Mouse (Mus musculus): Measurements from ENCODE around the gene Usp12. TPM values are rescaled to one million over a fixed set of nuclear protein-coding genes. Genes with fewer than 3 reads are reported as not detected.

The Usp12 gene
- polyA plus RNA-seq, 1 experiment from 2014 or later, result 8.6 TPM

- Histone ChIP-seq H3K4me1 (ENCODE audit: control insufficient read depth in 2 of 2, insufficient read depth in 2 of 2, low read length in 2 of 2) (peaks cover 4 to 9% of the 10 kb centered on the region in 2 experiments; a peak in 3 of 4 replicates), H3K9me3 (ENCODE audit: control insufficient read depth, low read length) (no peaks in the 10 kb centered on the region), H3K36me3 (ENCODE audit: control insufficient read depth, insufficient read depth, low read length) (peaks cover 58% of the 10 kb centered on the region), H3K27ac (replicated peaks in 1 of 2; ENCODE audit: control insufficient read depth in 1 of 2, insufficient read depth in 1 of 2, low read depth in 2 of 2, low read length in 2 of 2) (no peak overlapping the region), H3K27me3 (ENCODE audit: control insufficient read depth, insufficient read depth, low read length) (no peaks in the 10 kb centered on the region), H3K4me3 (ENCODE audit: control insufficient read depth in 1 of 2, insufficient read depth in 1 of 2, low read depth in 1 of 2, low read length in 2 of 2) (no peak overlapping the region), H3K9ac (ENCODE audit: low read length) (no peak overlapping the region), H3K4me2 (ENCODE audit: low read length) (no peak overlapping the region)
- 64% methylated on average over 7 of the region's 7 CpGs for WGBS
- ATAC-seq (ENCODE audit: insufficient number of reproducible peaks, insufficient read depth, low FRiP score, low read depth), result no peak
These were observed 43.3 kb upstream of the Usp12 start for GRCm38 (mm10) chr5:146837967-146838720.

GRCm38 (mm10) chr5:146834959-146835358 is 40.2 kb upstream of the Usp12 start:
- H3K36me3 ChIP-seq (ENCODE audit: control insufficient read depth, insufficient read depth, low read length), result peaks cover 54% of the 10 kb centered on the region
- H3K27me3 ChIP-seq (ENCODE audit: control insufficient read depth, insufficient read depth, low read length), result no peaks in the 10 kb centered on the region
- no peak overlapping the region for H3K4me3 ChIP-seq (ENCODE audit: control insufficient read depth in 1 of 2, insufficient read depth in 1 of 2, low read depth in 1 of 2, low read length in 2 of 2)
- H3K9ac ChIP-seq (ENCODE audit: low read length), result no peak overlapping the region; the same call in 1 of the 2 replicates
- ATAC-seq (ENCODE audit: insufficient number of reproducible peaks, insufficient read depth, low FRiP score, low read depth), result no peak
- H3K27ac ChIP-seq (replicated peaks in 1 of 2; ENCODE audit: control insufficient read depth in 1 of 2, insufficient read depth in 1 of 2, low read depth in 2 of 2, low read length in 2 of 2), result no peak overlapping the region
- peaks cover 4 to 9% of the 10 kb centered on the region in 2 experiments; a peak in 3 of 4 replicates for H3K4me1 ChIP-seq (ENCODE audit: control insufficient read depth in 2 of 2, insufficient read depth in 2 of 2, low read length in 2 of 2)
- no peak overlapping the region for H3K4me2 ChIP-seq (ENCODE audit: low read length)
- no peaks in the 10 kb centered on the region for H3K9me3 ChIP-seq (ENCODE audit: control insufficient read depth, low read length)
- WGBS, result 81% methylated on average over 8 of the region's 8 CpGs

- H3K4me1 ChIP-seq (ENCODE audit: control insufficient read depth in 2 of 2, insufficient read depth in 2 of 2, low read length in 2 of 2), result peaks cover 4 to 9% of the 10 kb centered on the region in 2 experiments; a peak in 3 of 4 replicates
These were observed 38.9 kb upstream of the Usp12 start for GRCm38 (mm10) chr5:146833673-146834201.

GRCm38 (mm10) chr5:146832769-146833448 is 38.1 kb upstream of the Usp12 start, which contains the start of gene Rpl21:
Gene Rpl21, plus strand, starts transcription at chr5:146832890.
- no peaks in the 10 kb centered on the region for H3K9me3 ChIP-seq (ENCODE audit: control insufficient read depth, low read length)
- peak within 1 kb of the TSS; percentile 79 to 90 for H3K4me3 ChIP-seq (ENCODE audit: control insufficient read depth in 1 of 2, insufficient read depth in 1 of 2, low read depth in 1 of 2, low read length in 2 of 2)
- peak within 1 kb of the TSS; percentile 83 to 91 for H3K27ac ChIP-seq (replicated peaks in 1 of 2; ENCODE audit: control insufficient read depth in 1 of 2, insufficient read depth in 1 of 2, low read depth in 2 of 2, low read length in 2 of 2)
- WGBS, result under 1% methylated on average over 60 of the region's 60 CpGs
- H3K36me3 ChIP-seq (ENCODE audit: control insufficient read depth, insufficient read depth, low read length), result peaks cover 41% of the 10 kb centered on the region
- peak within 1 kb of the TSS; percentile 88 for H3K4me2 ChIP-seq (ENCODE audit: low read length)
- H3K4me1 ChIP-seq (ENCODE audit: control insufficient read depth in 2 of 2, insufficient read depth in 2 of 2, low read length in 2 of 2), result peaks cover 4 to 9% of the 10 kb centered on the region in 2 experiments; a peak in 3 of 4 replicates
- no peaks in the 10 kb centered on the region for H3K27me3 ChIP-seq (ENCODE audit: control insufficient read depth, insufficient read depth, low read length)
- ATAC-seq (ENCODE audit: insufficient number of reproducible peaks, insufficient read depth, low FRiP score, low read depth), result peak; percentile 99
- H3K9ac ChIP-seq (ENCODE audit: low read length), result peak within 1 kb of the TSS; percentile 92

More at GRCm38 (mm10) chr5:146833673-146834201, 38.9 kb upstream of the Usp12 start:
- Histone ChIP-seq H3K27me3 (ENCODE audit: control insufficient read depth, insufficient read depth, low read length) (no peaks in the 10 kb centered on the region), H3K9me3 (ENCODE audit: control insufficient read depth, low read length) (no peaks in the 10 kb centered on the region), H3K9ac (ENCODE audit: low read length) (peak overlapping the region; percentile 92), H3K4me2 (ENCODE audit: low read length) (peak overlapping the region; percentile 88), H3K27ac (replicated peaks in 1 of 2; ENCODE audit: control insufficient read depth in 1 of 2, insufficient read depth in 1 of 2, low read depth in 2 of 2, low read length in 2 of 2) (peak overlapping the region; percentile 83 to 91; a peak in 3 of 4 replicates), H3K4me3 (ENCODE audit: control insufficient read depth in 1 of 2, insufficient read depth in 1 of 2, low read depth in 1 of 2, low read length in 2 of 2) (peak overlapping the region; percentile 79 to 90), H3K36me3 (ENCODE audit: control insufficient read depth, insufficient read depth, low read length) (peaks cover 49% of the 10 kb centered on the region)
- WGBS, result 16% methylated on average over 8 of the region's 8 CpGs
- ATAC-seq (ENCODE audit: insufficient number of reproducible peaks, insufficient read depth, low FRiP score, low read depth), result no peak

- WGBS, result 45% methylated on average over 7 of the region's 7 CpGs
- Histone ChIP-seq H3K4me2 (ENCODE audit: low read length) (peak overlapping the region; percentile 88), H3K27ac (replicated peaks in 1 of 2; ENCODE audit: control insufficient read depth in 1 of 2, insufficient read depth in 1 of 2, low read depth in 2 of 2, low read length in 2 of 2) (peak overlapping the region; percentile 61 to 83), H3K9ac (ENCODE audit: low read length) (peak overlapping the region; percentile 92), H3K4me1 (ENCODE audit: control insufficient read depth in 2 of 2, insufficient read depth in 2 of 2, low read length in 2 of 2) (peaks cover 4 to 9% of the 10 kb centered on the region in 2 experiments; a peak in 3 of 4 replicates), H3K4me3 (ENCODE audit: control insufficient read depth in 1 of 2, insufficient read depth in 1 of 2, low read depth in 1 of 2, low read length in 2 of 2) (peak overlapping the region; percentile 79 to 90), H3K27me3 (ENCODE audit: control insufficient read depth, insufficient read depth, low read length) (no peaks in the 10 kb centered on the region), H3K9me3 (ENCODE audit: control insufficient read depth, low read length) (no peaks in the 10 kb centered on the region), H3K36me3 (ENCODE audit: control insufficient read depth, insufficient read depth, low read length) (peaks cover 36% of the 10 kb centered on the region)
- ATAC-seq (ENCODE audit: insufficient number of reproducible peaks, insufficient read depth, low FRiP score, low read depth), result no peak
These were observed 37.6 kb upstream of the Usp12 start for GRCm38 (mm10) chr5:146832435-146832768.

- WGBS, result 36% methylated on average over 8 of the region's 8 CpGs
- no peak overlapping the region for H3K27ac ChIP-seq (replicated peaks in 1 of 2; ENCODE audit: control insufficient read depth in 1 of 2, insufficient read depth in 1 of 2, low read depth in 2 of 2, low read length in 2 of 2)
- no peak for ATAC-seq (ENCODE audit: insufficient number of reproducible peaks, insufficient read depth, low FRiP score, low read depth)
- no peak overlapping the region for H3K9ac ChIP-seq (ENCODE audit: low read length)
- H3K4me1 ChIP-seq (ENCODE audit: control insufficient read depth in 2 of 2, insufficient read depth in 2 of 2, low read length in 2 of 2), result peaks cover 7 to 12% of the 10 kb centered on the region in 2 experiments
- H3K4me3 ChIP-seq (ENCODE audit: control insufficient read depth in 1 of 2, insufficient read depth in 1 of 2, low read depth in 1 of 2, low read length in 2 of 2), result no peak overlapping the region
- H3K9me3 ChIP-seq (ENCODE audit: control insufficient read depth, low read length), result no peaks in the 10 kb centered on the region
- no peaks in the 10 kb centered on the region for H3K27me3 ChIP-seq (ENCODE audit: control insufficient read depth, insufficient read depth, low read length)
- H3K4me2 ChIP-seq (ENCODE audit: low read length), result no peak overlapping the region
- H3K36me3 ChIP-seq (ENCODE audit: control insufficient read depth, insufficient read depth, low read length), result peaks cover 7% of the 10 kb centered on the region
These were observed 34.7 kb upstream of the Usp12 start for GRCm38 (mm10) chr5:146829528-146829927.

- Histone ChIP-seq H3K4me2 (ENCODE audit: low read length) (no peak overlapping the region), H3K4me1 (ENCODE audit: control insufficient read depth in 2 of 2, insufficient read depth in 2 of 2, low read length in 2 of 2) (peaks cover 5 to 7% of the 10 kb centered on the region in 2 experiments; a peak in 3 of 4 replicates), H3K36me3 (ENCODE audit: control insufficient read depth, insufficient read depth, low read length) (no peaks in the 10 kb centered on the region), H3K9ac (ENCODE audit: low read length) (no peak overlapping the region), H3K4me3 (ENCODE audit: control insufficient read depth in 1 of 2, insufficient read depth in 1 of 2, low read depth in 1 of 2, low read length in 2 of 2) (no peak overlapping the region), H3K27ac (replicated peaks in 1 of 2; ENCODE audit: control insufficient read depth in 1 of 2, insufficient read depth in 1 of 2, low read depth in 2 of 2, low read length in 2 of 2) (no peak overlapping the region), H3K9me3 (ENCODE audit: control insufficient read depth, low read length) (no peaks in the 10 kb centered on the region), H3K27me3 (ENCODE audit: control insufficient read depth, insufficient read depth, low read length) (no peaks in the 10 kb centered on the region)
- 84% methylated on average over 5 of the region's 5 CpGs for WGBS
- ATAC-seq (ENCODE audit: insufficient number of reproducible peaks, insufficient read depth, low FRiP score, low read depth), result no peak
These were observed 28.2 kb upstream of the Usp12 start for GRCm38 (mm10) chr5:146823005-146823404.

Data from heart, embryonic 14.5 days (tissue).